Mouse (Mus musculus) cerebellum, postnatal 4 days (tissue): ENCODE data around the gene Chchd3.

Source experiments
- DNase-seq, 2 experiments: peaks; one replicate each; pipeline ENCODE4 v3.0.0; 2022; ENCODE audit warnings: low spot score in 2 of 2, mixed read lengths in 1 of 2

Gene Chchd3

GRCm38 (mm10) chr6:32935576-32935975 lies 124.5 kb downstream of the Chchd3 start:
- DNase-seq, result no peak

- no peak for DNase-seq
Observed at GRCm38 (mm10) chr6:32931106-32931770, 128.8 kb downstream of the Chchd3 start.

GRCm38 (mm10) chr6:32922391-32922790 lies 137.7 kb downstream of the Chchd3 start:
- no peak for DNase-seq

- DNase-seq, result no peak
Observed at GRCm38 (mm10) chr6:32920091-32920490, 140.0 kb downstream of the Chchd3 start.

DNA sequence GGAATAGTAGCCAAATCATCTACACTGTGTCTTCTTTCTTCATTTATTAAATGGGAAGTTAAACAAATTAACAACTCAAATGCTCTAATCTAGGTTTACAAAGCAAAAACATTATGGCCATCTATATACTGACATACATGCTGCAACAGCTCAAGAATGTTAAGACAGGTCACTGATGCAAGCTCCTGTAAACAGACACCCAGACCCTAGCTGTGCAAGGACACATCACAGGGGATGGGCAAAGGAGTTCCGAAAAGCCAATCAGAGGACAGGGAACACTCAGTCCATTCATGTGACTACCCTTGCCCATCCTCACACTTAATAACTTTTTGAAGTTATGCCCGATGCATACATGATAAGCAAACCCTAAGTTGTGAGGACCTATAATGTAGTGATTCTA lies 149.4 kb downstream of the Chchd3 start:
- no peak for DNase-seq

DNA sequence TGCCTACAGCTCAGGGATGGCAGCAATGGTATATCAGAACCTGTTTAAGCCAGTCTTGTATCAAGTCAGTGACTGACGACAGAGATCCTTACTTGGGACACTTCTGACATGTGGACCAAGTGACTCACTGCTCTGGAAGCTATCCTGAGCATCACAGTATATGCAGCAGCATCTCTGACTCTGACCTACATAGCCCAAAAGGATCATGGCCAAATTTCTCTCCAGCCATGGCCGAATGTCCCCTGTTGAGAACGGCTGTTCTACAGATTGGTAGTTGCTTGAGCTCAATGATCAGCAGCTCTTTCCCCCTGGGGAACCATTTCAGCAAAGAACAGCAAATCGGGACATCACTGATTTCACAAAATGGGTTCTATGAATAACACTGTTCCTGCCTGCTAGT lies 161.0 kb downstream of the Chchd3 start:
- DNase-seq, result no peak

DNA sequence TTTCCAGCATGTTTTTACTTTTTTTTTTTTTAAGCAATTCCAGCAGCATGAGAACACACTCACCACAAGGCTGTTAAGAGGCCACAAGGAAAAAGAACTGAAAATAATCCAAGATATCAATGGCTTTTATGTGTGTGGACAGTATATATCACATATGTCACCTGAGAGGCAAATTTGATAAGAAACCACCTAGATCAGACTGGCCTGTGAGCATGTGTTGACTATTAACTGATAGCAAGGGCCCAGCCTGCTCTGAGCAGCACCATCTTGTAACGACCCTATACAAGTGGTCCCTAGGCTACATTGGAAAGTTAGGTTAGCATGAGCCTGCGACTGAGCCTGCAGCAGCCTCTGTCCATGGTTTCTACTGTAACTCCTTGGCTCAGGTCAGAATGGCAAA lies 166.0 kb downstream of the Chchd3 start:
- DNase-seq, result no peak

DNA sequence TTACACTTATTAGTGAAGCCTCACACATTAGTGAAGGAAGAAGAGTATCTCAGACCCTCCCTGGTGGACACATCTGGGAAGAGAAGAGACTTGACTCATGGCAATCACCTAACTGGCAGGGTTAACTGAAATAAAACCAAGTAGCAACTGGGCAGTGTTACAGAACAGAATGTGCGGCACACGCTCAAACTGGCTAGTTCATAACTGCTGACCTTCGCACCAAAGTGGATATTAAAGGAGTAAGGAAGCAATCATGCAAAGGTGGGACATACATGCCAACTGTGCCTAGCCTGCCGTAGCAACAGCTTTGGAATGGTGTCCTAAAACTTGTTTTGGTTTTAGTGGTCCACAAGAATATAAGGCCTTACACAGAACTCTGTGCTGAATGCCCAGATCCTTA lies 169.3 kb downstream of the Chchd3 start:
- no peak for DNase-seq

DNA sequence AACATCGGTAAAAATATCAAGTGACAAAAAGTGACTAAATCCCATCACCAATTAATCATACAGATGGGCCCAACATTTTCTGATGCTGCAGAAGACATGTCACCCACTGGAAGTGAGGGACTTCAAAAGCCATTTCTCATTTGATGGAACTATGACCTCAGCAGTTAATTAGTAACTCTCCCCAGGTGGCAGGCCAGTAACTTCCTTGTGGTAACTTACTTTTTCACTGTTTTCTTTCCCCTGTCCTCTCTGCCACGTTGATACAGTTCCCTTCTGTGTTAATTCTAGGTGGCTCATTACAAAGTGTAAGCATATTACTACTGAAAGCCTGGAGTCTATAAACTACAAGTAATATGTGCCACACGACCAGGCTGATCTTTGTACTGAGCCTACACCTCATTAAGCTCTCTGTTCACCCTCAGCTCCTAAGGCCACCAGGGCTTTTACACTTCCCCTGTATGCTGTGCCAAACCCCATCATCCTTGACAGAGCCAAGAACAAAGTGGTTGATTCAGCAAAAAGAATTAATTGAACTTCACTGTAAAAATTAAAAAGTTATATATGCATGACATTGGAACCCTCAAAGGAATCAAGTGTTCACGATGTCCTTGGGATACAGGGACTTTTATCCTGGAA lies 171.0 kb downstream of the Chchd3 start:
- DNase-seq, result no peak

DNA sequence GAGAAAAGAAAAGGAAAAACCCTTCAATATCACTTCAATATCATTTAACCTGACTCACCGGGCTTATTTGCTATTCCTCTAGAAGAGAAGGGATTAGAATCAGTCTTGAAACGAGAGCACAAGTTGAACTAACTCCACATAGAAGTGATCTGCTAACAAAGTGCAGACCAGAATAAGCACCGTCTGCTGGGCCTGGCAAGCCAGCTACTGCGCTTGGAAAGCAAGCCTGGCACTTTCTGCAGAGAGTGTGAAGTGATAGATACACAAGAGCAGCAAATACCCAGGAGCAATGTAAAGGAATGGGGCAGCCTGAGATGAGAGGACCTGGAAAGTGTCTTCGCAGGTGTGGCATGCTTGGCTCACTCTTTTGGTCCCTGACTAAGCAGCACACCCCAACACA lies 181.5 kb downstream of the Chchd3 start:
- DNase-seq, result no peak

DNA sequence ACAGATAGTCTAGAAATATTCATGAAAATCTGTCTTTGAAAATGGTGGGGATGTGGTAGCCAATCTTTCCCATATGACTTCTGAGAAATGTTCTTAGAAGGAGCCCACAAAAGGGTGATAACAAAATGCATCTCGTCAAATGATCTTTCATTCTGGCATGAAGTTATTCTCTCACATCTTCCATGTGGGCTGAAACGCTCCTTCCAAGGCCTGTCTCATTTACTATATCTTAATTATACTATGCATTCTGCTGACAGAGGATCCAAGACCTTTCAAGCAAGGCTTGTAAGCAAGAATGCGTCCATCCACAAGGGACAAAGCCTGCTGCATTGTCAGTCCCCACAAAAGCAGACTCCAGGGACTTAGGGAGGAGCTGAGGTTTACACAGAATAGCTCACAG lies 185.9 kb downstream of the Chchd3 start:
- no peak for DNase-seq

- DNase-seq, result no peak
Observed at GRCm38 (mm10) chr6:32872805-32873204, 187.3 kb downstream of the Chchd3 start.

GRCm38 (mm10) chr6:32850960-32851359 lies 209.1 kb downstream of the Chchd3 start:
- DNase-seq, result no peak

GRCm38 (mm10) chr6:32848974-32849373 lies 211.1 kb downstream of the Chchd3 start:
- no peak for DNase-seq

DNA sequence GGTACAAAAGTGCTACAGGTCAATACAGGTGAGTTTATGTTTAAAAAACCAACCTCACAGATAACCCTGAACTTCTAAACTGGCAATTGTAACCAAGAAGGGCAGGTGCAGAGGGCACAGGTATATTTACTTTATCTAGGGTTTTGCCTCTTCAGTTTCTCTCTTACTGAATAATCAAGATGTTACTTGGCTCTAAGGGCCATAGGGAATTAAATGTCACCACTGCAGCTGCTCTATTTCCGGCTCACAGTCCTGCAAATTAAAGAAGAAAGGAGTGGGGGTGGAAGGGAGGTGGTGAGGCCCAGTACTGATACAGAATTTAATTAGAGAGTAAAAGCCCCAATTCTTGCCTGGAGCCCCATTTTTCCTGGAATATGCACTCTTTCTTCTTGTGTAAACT lies 214.6 kb downstream of the Chchd3 start:
- DNase-seq, result no peak

GRCm38 (mm10) chr6:32837939-32838301 lies 222.1 kb downstream of the Chchd3 start:
- no peak for DNase-seq

DNA sequence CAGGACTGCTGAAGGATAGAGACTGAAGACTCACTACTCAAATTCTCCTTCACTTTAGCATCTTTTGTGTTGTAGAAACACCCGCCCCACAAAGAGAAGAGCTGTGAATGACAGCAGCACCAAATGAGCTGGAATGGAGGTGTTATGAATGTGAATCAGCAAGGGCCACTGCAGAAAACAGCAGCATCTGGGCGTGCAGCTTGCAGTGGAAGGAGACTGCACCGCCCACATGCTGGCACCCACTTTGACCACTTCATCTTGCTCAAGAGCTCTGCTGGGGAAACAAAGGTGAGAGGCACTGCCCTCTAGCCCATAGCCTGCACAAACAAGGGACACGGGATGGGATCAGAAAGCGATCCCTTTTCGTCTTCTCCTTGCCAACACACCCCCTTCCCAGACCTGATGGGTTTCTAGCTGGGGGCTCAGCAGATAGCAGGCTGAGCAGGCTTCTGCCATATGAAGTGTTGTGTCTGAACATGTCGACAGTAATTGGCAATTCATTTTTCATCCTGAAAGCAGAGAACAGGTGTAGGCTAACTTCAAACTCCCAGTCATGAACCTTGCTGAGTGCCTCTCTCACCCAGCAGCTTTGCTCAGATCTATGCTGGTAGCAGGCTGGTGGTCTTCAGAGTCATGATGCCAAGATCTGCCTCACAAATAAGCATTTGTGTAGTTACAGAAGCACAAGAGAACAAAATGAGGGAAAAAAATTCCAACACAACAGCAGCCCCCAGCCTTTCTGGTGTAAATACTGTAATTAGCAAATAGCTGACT lies 222.7 kb downstream of the Chchd3 start:
- DNase-seq, result no peak

DNA sequence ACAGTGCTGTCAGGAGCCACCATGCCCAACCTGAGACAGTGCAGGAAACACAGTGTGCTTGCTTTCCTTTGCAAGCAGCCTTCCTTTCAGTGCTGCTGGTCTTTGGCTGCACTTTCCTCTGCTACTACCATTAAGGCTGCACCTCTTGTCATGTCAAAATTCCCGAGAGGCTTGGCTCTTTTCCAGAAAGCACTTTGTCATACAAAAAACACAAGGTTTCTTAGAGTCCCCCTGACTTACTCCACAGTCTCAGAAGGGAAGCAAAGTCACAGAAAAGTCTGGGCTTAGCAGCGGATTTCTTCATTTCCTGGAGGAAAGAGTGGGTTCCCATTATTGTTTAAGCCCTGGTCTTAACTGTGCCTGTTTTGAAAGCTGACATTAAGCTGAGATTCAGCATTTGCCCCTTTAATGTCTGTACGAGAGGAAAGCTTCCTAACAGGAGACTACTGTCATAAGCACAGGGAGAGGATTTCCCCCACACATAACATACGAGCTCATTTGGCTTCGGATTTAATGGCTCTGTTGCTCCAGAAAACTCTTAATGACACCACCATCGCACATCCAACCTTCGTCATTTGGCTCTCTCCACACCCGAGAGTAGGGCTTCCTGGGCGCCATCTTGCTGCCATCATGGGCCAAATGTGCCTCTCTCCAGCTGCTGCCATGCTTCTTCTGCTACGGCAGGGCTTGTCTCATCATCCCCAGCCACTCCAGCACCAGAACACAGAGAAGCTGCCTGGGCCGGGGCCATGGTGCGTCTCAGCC lies 236.0 kb downstream of the Chchd3 start:
- DNase-seq, result no peak

DNA sequence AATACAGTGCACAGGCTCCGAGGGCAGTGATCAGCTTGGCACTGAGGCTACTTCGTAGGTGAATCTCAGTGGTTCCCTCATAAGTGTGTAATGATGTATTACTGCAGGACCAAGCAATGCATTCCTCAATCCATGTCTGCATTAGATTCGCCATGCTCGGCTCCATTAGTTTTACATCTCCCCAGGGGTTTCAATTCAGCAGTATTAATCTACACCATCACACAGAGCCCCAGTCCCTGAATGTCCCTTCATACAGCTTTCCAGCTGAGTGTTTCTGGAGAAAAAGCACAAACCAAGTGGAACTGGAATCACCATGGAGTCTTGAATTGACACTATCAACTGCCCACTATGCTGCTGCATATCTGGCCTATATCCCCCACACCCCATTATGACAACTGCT lies 241.1 kb downstream of the Chchd3 start:
- no peak for DNase-seq

DNA sequence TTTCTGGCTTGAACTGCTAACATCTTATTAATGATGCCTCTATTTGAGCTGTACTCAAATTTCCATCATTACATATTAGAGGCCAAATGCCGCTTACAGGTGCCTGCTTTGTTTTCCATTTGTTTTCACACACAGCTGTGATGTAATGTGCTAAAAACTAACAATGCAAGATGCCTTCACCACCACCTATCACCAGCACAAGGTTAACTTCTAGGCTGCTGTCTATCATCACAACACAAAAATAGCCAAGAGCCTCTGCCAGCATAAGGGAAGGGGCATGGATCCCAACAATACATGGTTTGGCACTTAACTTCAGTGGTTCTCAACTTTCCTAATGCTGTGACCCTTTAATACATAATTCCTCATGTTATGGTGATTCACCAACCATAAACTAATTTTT lies 251.3 kb downstream of the Chchd3 start:
- no peak for DNase-seq

GRCm38 (mm10) chr6:32807771-32808170 lies 252.3 kb downstream of the Chchd3 start:
- DNase-seq, result no peak

- DNase-seq, result no peak
Observed at GRCm38 (mm10) chr6:32803646-32804045, 256.4 kb downstream of the Chchd3 start.
